Mouse (Mus musculus) cortical plate, adult 2 months (tissue): ENCODE data around the gene Eif2ak4.

Source experiments
- CTCF ChIP-seq: fragments of 200-500 bp; IDR thresholded peaks from 2 replicates; pipeline ENCODE4 v1.5.1; 2011; ENCODE audit warnings: mild to moderate bottlenecking, control low read depth, low read length; ENCODE audit not compliant: insufficient read depth; ENCODE audit errors: extremely low read depth
- POLR2A ChIP-seq: fragments of 200-500 bp; IDR thresholded peaks from 2 replicates; pipeline ENCODE4 v1.6.1; 2011; ENCODE audit warnings: mild to moderate bottlenecking, low read length, control low read depth; ENCODE audit not compliant: insufficient read depth; ENCODE audit errors: extremely low read depth

- TF ChIP-seq POLR2A: no peak
- TF ChIP-seq CTCF: no peak
Measured at GRCm38 (mm10) chr2:118523163-118523730, 134.8 kb downstream of the Eif2ak4 start.
